Mouse (Mus musculus): ENCODE data around the gene Zfp420. TPM values are rescaled to one million over a fixed set of nuclear protein-coding genes. Genes with fewer than 3 reads are reported as not detected.

Gene Zfp420
- polyA plus RNA-seq, 1 experiment from 2014 or later: 12.5 TPM

GRCm38 (mm10) chr7:29829804-29830203, 30.0 kb upstream of the Zfp420 start:
- H3K27me3 ChIP-seq (ENCODE audit: control insufficient read depth, insufficient read depth, low read length): no peaks in the 10 kb centered on the region
- no peak overlapping the region for H3K9ac ChIP-seq (ENCODE audit: low read length)
- H3K4me1 ChIP-seq (ENCODE audit: control insufficient read depth, insufficient read depth, low read length): no peaks in the 10 kb centered on the region
- no peak for ATAC-seq (ENCODE audit: insufficient number of reproducible peaks, low FRiP score, low TSS enrichment, low read depth)
- H3K9me3 ChIP-seq (ENCODE audit: control insufficient read depth, low read length): no peaks in the 10 kb centered on the region
- H3K4me3 ChIP-seq (ENCODE audit: low read depth, low read length): no peak overlapping the region; the same call in 1 of the 2 replicates
- 93% methylated on average over 12 of the region's 12 CpGs for WGBS
- no peak overlapping the region for H3K27ac ChIP-seq (replicated peaks; ENCODE audit: low read depth, low read length)
- peaks cover 34% of the 10 kb centered on the region for H3K36me3 ChIP-seq (ENCODE audit: control insufficient read depth, insufficient read depth, low read length)
- H3K4me2 ChIP-seq (ENCODE audit: low read depth, severe bottlenecking): no peak overlapping the region
- DNase-seq (ENCODE audit: low spot score): no peak

- Histone ChIP-seq H3K4me1 (ENCODE audit: control insufficient read depth, insufficient read depth, low read length) (no peaks in the 10 kb centered on the region), H3K9ac (ENCODE audit: low read length) (no peak overlapping the region), H3K4me2 (ENCODE audit: low read depth, severe bottlenecking) (no peak overlapping the region), H3K27ac (replicated peaks; ENCODE audit: low read depth, low read length) (no peak overlapping the region), H3K9me3 (ENCODE audit: control insufficient read depth, low read length) (no peaks in the 10 kb centered on the region), H3K36me3 (ENCODE audit: control insufficient read depth, insufficient read depth, low read length) (peaks cover 2% of the 10 kb centered on the region; the same call in 1 of the 2 replicates), H3K27me3 (ENCODE audit: control insufficient read depth, insufficient read depth, low read length) (no peaks in the 10 kb centered on the region), H3K4me3 (ENCODE audit: low read depth, low read length) (no peak overlapping the region)
- WGBS: 94% methylated on average over 1 of the region's 1 CpGs
- DNase-seq (ENCODE audit: low spot score) (no peak), ATAC-seq (ENCODE audit: insufficient number of reproducible peaks, low FRiP score, low TSS enrichment, low read depth) (no peak)
These were observed 23.0 kb upstream of the Zfp420 start for GRCm38 (mm10) chr7:29836816-29837215.

GRCm38 (mm10) chr7:29839256-29839655, 20.5 kb upstream of the Zfp420 start:
- Histone ChIP-seq H3K36me3 (ENCODE audit: control insufficient read depth, insufficient read depth, low read length) (no peaks in the 10 kb centered on the region; the same call in 1 of the 2 replicates), H3K27me3 (ENCODE audit: control insufficient read depth, insufficient read depth, low read length) (no peaks in the 10 kb centered on the region), H3K4me1 (ENCODE audit: control insufficient read depth, insufficient read depth, low read length) (no peaks in the 10 kb centered on the region), H3K9ac (ENCODE audit: low read length) (no peak overlapping the region), H3K4me3 (ENCODE audit: low read depth, low read length) (no peak overlapping the region), H3K27ac (replicated peaks; ENCODE audit: low read depth, low read length) (no peak overlapping the region), H3K4me2 (ENCODE audit: low read depth, severe bottlenecking) (no peak overlapping the region), H3K9me3 (ENCODE audit: control insufficient read depth, low read length) (no peaks in the 10 kb centered on the region)
- WGBS: 86% methylated on average over 3 of the region's 3 CpGs
- ATAC-seq (ENCODE audit: insufficient number of reproducible peaks, low FRiP score, low TSS enrichment, low read depth) (no peak), DNase-seq (ENCODE audit: low spot score) (no peak)

GRCm38 (mm10) chr7:29842105-29842504, 17.7 kb upstream of the Zfp420 start:
- Histone ChIP-seq H3K27me3 (ENCODE audit: control insufficient read depth, insufficient read depth, low read length) (no peaks in the 10 kb centered on the region), H3K27ac (replicated peaks; ENCODE audit: low read depth, low read length) (no peak overlapping the region), H3K9me3 (ENCODE audit: control insufficient read depth, low read length) (no peaks in the 10 kb centered on the region), H3K4me1 (ENCODE audit: control insufficient read depth, insufficient read depth, low read length) (no peaks in the 10 kb centered on the region), H3K4me3 (ENCODE audit: low read depth, low read length) (no peak overlapping the region), H3K9ac (ENCODE audit: low read length) (no peak overlapping the region), H3K4me2 (ENCODE audit: low read depth, severe bottlenecking) (no peak overlapping the region), H3K36me3 (ENCODE audit: control insufficient read depth, insufficient read depth, low read length) (no peaks in the 10 kb centered on the region)
- WGBS: 85% methylated on average over 1 of the region's 1 CpGs
- ATAC-seq (ENCODE audit: insufficient number of reproducible peaks, low FRiP score, low TSS enrichment, low read depth) (no peak), DNase-seq (ENCODE audit: low spot score) (no peak)

- Histone ChIP-seq H3K27me3 (ENCODE audit: control insufficient read depth, insufficient read depth, low read length) (no peaks in the 10 kb centered on the region), H3K4me3 (ENCODE audit: low read depth, low read length) (no peak overlapping the region), H3K9ac (ENCODE audit: low read length) (no peak overlapping the region), H3K4me2 (ENCODE audit: low read depth, severe bottlenecking) (no peak overlapping the region), H3K36me3 (ENCODE audit: control insufficient read depth, insufficient read depth, low read length) (no peaks in the 10 kb centered on the region), H3K4me1 (ENCODE audit: control insufficient read depth, insufficient read depth, low read length) (no peaks in the 10 kb centered on the region), H3K9me3 (ENCODE audit: control insufficient read depth, low read length) (no peaks in the 10 kb centered on the region), H3K27ac (replicated peaks; ENCODE audit: low read depth, low read length) (no peak overlapping the region)
- DNase-seq (ENCODE audit: low spot score): no peak
- ATAC-seq (ENCODE audit: insufficient number of reproducible peaks, low FRiP score, low TSS enrichment, low read depth): no peak
- WGBS: 93% methylated on average over 5 of the region's 5 CpGs
These were observed 15.2 kb upstream of the Zfp420 start for GRCm38 (mm10) chr7:29844616-29845015.

DNA sequence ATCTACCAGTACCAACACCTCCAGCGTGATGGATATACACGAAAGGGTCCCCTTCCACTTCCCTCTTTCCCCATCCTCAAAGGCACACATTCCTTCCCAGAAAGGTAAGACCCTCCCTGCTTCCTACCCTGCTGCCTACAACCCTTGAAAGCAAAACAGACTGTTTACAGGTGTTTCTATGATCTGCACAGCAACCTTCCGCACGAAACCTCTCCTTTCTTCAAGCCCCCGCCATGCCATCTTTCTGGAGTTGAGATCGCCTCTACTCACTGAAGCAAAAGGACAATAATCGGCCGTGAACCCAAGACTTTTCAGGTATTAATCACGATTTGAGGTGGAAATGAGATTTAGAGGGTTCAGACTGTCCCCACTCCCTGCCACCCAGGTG, 7.0 kb upstream of the Zfp420 start:
- Histone ChIP-seq H3K36me3 (ENCODE audit: control insufficient read depth, insufficient read depth, low read length) (no peaks in the 10 kb centered on the region; the same call in 1 of the 2 replicates), H3K4me3 (ENCODE audit: low read depth, low read length) (peak overlapping the region; percentile 36), H3K27me3 (ENCODE audit: control insufficient read depth, insufficient read depth, low read length) (no peaks in the 10 kb centered on the region), H3K9ac (ENCODE audit: low read length) (peak overlapping the region; percentile 1), H3K4me2 (ENCODE audit: low read depth, severe bottlenecking) (peak overlapping the region; percentile 81), H3K27ac (replicated peaks; ENCODE audit: low read depth, low read length) (no peak overlapping the region), H3K4me1 (ENCODE audit: control insufficient read depth, insufficient read depth, low read length) (no peaks in the 10 kb centered on the region), H3K9me3 (ENCODE audit: control insufficient read depth, low read length) (no peaks in the 10 kb centered on the region)
- DNase-seq (ENCODE audit: low spot score) (no peak), ATAC-seq (ENCODE audit: insufficient number of reproducible peaks, low FRiP score, low TSS enrichment, low read depth) (no peak)
- 57% methylated on average over 9 of the region's 9 CpGs for WGBS

DNA sequence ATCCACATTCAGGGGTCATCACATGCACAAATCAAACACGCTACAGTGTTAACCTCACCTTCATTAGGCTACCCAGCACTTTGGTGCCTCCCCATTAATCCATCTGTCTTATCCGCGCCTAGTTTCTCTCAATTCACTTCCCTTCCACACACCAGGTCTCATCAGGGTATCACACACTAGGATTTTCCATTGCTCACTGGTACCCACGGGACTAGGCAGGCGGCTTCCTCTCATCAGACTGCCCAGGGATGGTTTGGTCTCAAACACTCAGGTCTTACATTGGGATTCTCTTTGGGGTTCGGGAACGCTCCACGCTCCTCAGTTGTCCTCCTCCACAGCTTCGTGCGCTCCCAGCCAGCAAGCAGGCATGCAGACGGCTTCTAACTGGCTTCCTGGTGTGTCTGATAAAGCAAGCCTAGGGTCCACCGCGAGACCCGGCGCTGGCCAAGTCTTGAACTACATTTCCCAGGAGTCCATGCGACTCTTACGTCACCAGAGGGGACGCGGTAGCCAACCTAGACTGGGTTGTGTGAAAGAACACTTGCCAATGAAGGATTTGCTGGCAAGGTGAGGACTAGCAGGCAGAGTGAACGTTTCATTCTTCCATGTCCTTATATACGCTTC, 6.4 kb upstream of the Zfp420 start, which contains the start of gene Zfp940:
Gene Zfp940, minus strand, starts transcription at position 451 of the 624 bp plus-strand sequence.
- Histone ChIP-seq H3K4me1 (ENCODE audit: control insufficient read depth, insufficient read depth, low read length) (no peaks in the 10 kb centered on the region), H3K4me2 (ENCODE audit: low read depth, severe bottlenecking) (peak within 1 kb of the TSS; percentile 81), H3K27me3 (ENCODE audit: control insufficient read depth, insufficient read depth, low read length) (no peaks in the 10 kb centered on the region), H3K4me3 (ENCODE audit: low read depth, low read length) (peak within 1 kb of the TSS; percentile 36), H3K36me3 (ENCODE audit: control insufficient read depth, insufficient read depth, low read length) (no peaks in the 10 kb centered on the region; the same call in 1 of the 2 replicates), H3K9me3 (ENCODE audit: control insufficient read depth, low read length) (no peaks in the 10 kb centered on the region), H3K27ac (replicated peaks; ENCODE audit: low read depth, low read length) (no peak within 1 kb of the TSS), H3K9ac (ENCODE audit: low read length) (peak within 1 kb of the TSS; percentile 1)
- DNase-seq (ENCODE audit: low spot score) (peak; percentile 95), ATAC-seq (ENCODE audit: insufficient number of reproducible peaks, low FRiP score, low TSS enrichment, low read depth) (peak; percentile 95)
- 1% methylated on average over 21 of the region's 21 CpGs for WGBS

DNA sequence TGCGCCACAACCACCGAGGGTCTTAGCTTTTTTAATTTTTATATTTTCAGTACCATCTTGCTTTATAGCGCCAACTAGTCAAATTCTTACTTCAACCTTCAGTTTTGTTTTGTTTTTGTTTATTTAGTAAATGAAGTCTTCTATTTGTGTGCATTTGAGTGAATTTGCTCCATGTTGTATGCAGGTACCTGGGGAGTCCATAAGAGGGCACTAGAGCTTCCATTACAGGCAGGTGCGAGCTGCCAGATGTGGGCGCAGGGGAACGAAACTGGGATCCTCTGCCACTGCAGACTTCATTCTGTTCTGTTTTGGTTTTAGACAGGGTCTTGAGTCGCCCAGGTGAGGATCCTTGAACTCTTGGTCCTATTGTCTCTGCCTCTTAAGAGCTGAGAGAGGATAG, 1.9 kb downstream of the Zfp420 start:
- Histone ChIP-seq H3K9me3 (ENCODE audit: control insufficient read depth, low read length) (no peaks in the 10 kb centered on the region), H3K36me3 (ENCODE audit: control insufficient read depth, insufficient read depth, low read length) (no peaks in the 10 kb centered on the region), H3K27ac (replicated peaks; ENCODE audit: low read depth, low read length) (no peak overlapping the region), H3K27me3 (ENCODE audit: control insufficient read depth, insufficient read depth, low read length) (no peaks in the 10 kb centered on the region), H3K4me2 (ENCODE audit: low read depth, severe bottlenecking) (no peak overlapping the region), H3K4me3 (ENCODE audit: low read depth, low read length) (no peak overlapping the region), H3K4me1 (ENCODE audit: control insufficient read depth, insufficient read depth, low read length) (no peaks in the 10 kb centered on the region), H3K9ac (ENCODE audit: low read length) (no peak overlapping the region)
- 89% methylated on average over 7 of the region's 7 CpGs for WGBS
- DNase-seq (ENCODE audit: low spot score) (no peak), ATAC-seq (ENCODE audit: insufficient number of reproducible peaks, low FRiP score, low TSS enrichment, low read depth) (no peak)

DNA sequence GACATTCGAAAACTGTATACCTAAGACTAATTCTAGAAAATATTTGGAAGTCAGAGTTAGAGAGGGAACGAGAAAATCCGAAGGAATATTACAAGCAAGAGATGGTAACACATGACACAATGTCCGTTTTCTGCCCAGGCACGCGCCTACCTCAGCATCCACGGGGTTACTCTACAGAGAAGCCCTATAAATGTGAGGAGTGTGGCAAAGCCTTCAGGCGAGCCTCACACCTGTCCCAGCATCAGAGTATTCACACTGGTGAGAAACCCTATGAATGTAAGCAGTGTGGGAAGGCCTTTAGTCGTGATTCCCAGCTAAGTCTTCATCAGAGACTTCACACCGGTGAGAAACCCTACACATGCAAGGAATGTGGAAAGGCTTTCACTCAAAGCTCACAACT, 14.5 kb downstream of the Zfp420 start:
- 93% methylated on average over 10 of the region's 10 CpGs for WGBS
- no peak overlapping the region for H3K4me3 ChIP-seq (ENCODE audit: low read depth, low read length)
- DNase-seq (ENCODE audit: low spot score): no peak
- no peaks in the 10 kb centered on the region for H3K4me1 ChIP-seq (ENCODE audit: control insufficient read depth, insufficient read depth, low read length)
- no peak overlapping the region for H3K9ac ChIP-seq (ENCODE audit: low read length)
- H3K9me3 ChIP-seq (ENCODE audit: control insufficient read depth, low read length): peaks cover 12% of the 10 kb centered on the region; the same call in 1 of the 2 replicates
- peaks cover 20% of the 10 kb centered on the region for H3K36me3 ChIP-seq (ENCODE audit: control insufficient read depth, insufficient read depth, low read length)
- no peaks in the 10 kb centered on the region for H3K27me3 ChIP-seq (ENCODE audit: control insufficient read depth, insufficient read depth, low read length)
- H3K27ac ChIP-seq (replicated peaks; ENCODE audit: low read depth, low read length): no peak overlapping the region
- no peak overlapping the region for H3K4me2 ChIP-seq (ENCODE audit: low read depth, severe bottlenecking)
- no peak for ATAC-seq (ENCODE audit: insufficient number of reproducible peaks, low FRiP score, low TSS enrichment, low read depth)

Data from limb, embryonic 11.5 days (tissue).